Mouse (Mus musculus) thymus, adult 2 months (tissue): Measurements from ENCODE around the gene Gosr2. TPM values are rescaled to one million over a fixed set of nuclear protein-coding genes. Genes with fewer than 3 reads are reported as not detected.

Experiments used
- DNase-seq: peaks from one replicate; pipeline ENCODE4 v3.0.0; 2021
- H3K27ac ChIP-seq: fragments of 200-500 bp; 2 replicates; pipeline ENCODE4 v1.5.1; 2012; ENCODE audit warnings: low read length, control low read depth; ENCODE audit not compliant: control insufficient read depth, insufficient read depth
- H3K27me3 ChIP-seq: fragments of 200-500 bp; 2 replicates; pipeline ENCODE4 v1.6.1; 2012; ENCODE audit warnings: mild to moderate bottlenecking, low read length, moderate library complexity, mixed read lengths; ENCODE audit not compliant: control insufficient read depth, insufficient read depth
- H3K36me3 ChIP-seq: fragments of 200-500 bp; 2 replicates; pipeline ENCODE4 v1.6.1; 2012; ENCODE audit warnings: mild to moderate bottlenecking, low read length, moderate library complexity; ENCODE audit not compliant: control insufficient read depth, insufficient read depth
- H3K4me1 ChIP-seq: fragments of 200-500 bp; replicated peaks from 2 replicates; pipeline ENCODE4 v1.6.1; 2012; ENCODE audit warnings: low read length; ENCODE audit not compliant: control insufficient read depth, insufficient read depth
- H3K4me3 ChIP-seq: fragments of 200-500 bp; 2 replicates; pipeline ENCODE4 v1.5.1; 2012; ENCODE audit warnings: mild to moderate bottlenecking, low read length, control low read depth, moderate library complexity; ENCODE audit not compliant: control insufficient read depth, insufficient read depth
- CTCF ChIP-seq: fragments of 200-500 bp; IDR thresholded peaks from 2 replicates; pipeline ENCODE4 v1.5.1; 2012; ENCODE audit warnings: mild to moderate bottlenecking, control low read depth, low read length, moderate library complexity, borderline replicate concordance; ENCODE audit not compliant: control insufficient read depth, poor library complexity, insufficient read depth; ENCODE audit errors: extremely low read depth
- POLR2A ChIP-seq: fragments of 200-500 bp; IDR thresholded peaks from 2 replicates; pipeline ENCODE4 v1.6.1; 2012; ENCODE audit warnings: mild to moderate bottlenecking, low read length, control low read depth, moderate library complexity; ENCODE audit not compliant: control insufficient read depth, poor library complexity, insufficient read depth; ENCODE audit errors: extremely low read depth
- WGBS: fragments of 180-500 bp; shearing (Covaris S2); methylation state at CpG from one replicate; pipeline ENCODE4 v1.1.7; 2018; 5-methylcytosine and 5-hydroxymethylcytosine counted together
- polyA plus RNA-seq: library from polyadenylated mRNA; depleted of rRNA; stranded (reverse); fragments of >200 nt; gene quantifications from 2 replicates; pipeline ENCODE4 v1.2.3, GENCODE M21; 2012

The Gosr2 gene
- polyA plus RNA-seq, 1 experiment = 99.8 TPM

GRCm38 (mm10) chr11:103643211-103643610 lies 54.5 kb downstream of the Gosr2 start:
- no peak for DNase-seq
- Histone ChIP-seq H3K4me3 (no peak overlapping the region), H3K4me1 (no peaks in the 10 kb centered on the region), H3K27me3 (no peaks in the 10 kb centered on the region; the same call in 1 of the 2 replicates), H3K27ac (no peak overlapping the region), H3K36me3 (no peaks in the 10 kb centered on the region)
- no peak for TF ChIP-seq POLR2A
- TF ChIP-seq CTCF = no peak
- 66% methylated on average over 9 of the region's 9 CpGs for WGBS

- peak; percentile 33 for DNase-seq
- 4% methylated on average over 10 of the region's 10 CpGs for WGBS
- Histone ChIP-seq H3K27ac (no peak overlapping the region), H3K4me3 (no peak overlapping the region), H3K27me3 (no peaks in the 10 kb centered on the region; the same call in 1 of the 2 replicates), H3K4me1 (no peaks in the 10 kb centered on the region), H3K36me3 (no peaks in the 10 kb centered on the region)
- TF ChIP-seq CTCF (peak; percentile 45; the same call in 1 of the 2 replicates), POLR2A (no peak)
These were observed 58.2 kb downstream of the Gosr2 start for GRCm38 (mm10) chr11:103639407-103639946.

GRCm38 (mm10) chr11:103638790-103639189 lies 58.9 kb downstream of the Gosr2 start, which contains the start of gene Lyzl6:
Gene Lyzl6 (minus strand): TSS chr11:103638890.
- WGBS = 75% methylated on average over 3 of the region's 3 CpGs
- Histone ChIP-seq H3K4me3 (no peak within 1 kb of the TSS), H3K27me3 (no peaks in the 10 kb centered on the region; the same call in 1 of the 2 replicates), H3K27ac (no peak within 1 kb of the TSS), H3K36me3 (no peaks in the 10 kb centered on the region), H3K4me1 (no peaks in the 10 kb centered on the region)
- TF ChIP-seq POLR2A (no peak), CTCF (no peak)
- no peak for DNase-seq

DNA sequence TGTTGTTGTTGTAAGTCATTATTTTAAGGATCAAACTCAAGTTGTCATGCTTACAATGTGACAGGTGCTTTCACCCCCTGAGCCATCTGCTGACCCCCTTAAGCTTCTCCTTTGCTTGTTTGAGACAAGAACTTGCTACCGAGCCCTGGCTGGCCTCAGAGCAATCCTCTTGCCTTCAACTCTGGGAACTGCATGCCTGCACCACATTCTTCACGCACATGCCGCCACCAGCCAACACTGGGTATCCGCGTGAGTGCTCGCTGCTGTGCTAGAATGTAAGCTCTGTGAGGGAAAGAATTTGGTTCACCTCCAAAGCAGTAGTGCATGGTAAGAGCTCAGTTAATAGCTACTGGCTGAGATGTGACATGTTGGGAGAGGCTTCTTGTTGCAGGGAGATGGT lies 61.4 kb downstream of the Gosr2 start:
- no peak for DNase-seq
- Histone ChIP-seq H3K4me1 (no peaks in the 10 kb centered on the region), H3K4me3 (no peak overlapping the region), H3K36me3 (no peaks in the 10 kb centered on the region), H3K27ac (no peak overlapping the region), H3K27me3 (no peaks in the 10 kb centered on the region; the same call in 1 of the 2 replicates)
- TF ChIP-seq POLR2A = no peak
- TF ChIP-seq CTCF = no peak
- WGBS = 82% methylated on average over 6 of the region's 6 CpGs

DNA sequence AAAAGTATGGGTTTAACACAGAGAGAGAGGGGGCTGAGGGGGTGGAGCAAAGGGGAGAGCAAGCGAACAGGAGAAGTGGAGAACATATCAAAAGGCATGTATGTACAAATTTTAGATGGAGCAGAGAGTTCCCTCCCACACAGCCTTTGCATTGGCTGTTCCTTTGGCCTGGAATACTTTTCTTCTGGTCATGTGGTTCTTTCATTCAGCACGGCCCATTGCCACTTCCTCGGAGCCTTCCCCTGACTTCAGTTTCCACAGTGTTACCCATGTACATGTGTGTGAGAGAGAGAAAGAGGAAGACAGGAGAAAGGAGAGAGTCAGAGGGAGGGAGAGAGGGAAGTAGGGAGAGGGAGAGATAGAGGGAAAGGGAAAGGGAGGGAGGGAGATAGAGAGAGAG lies 62.2 kb downstream of the Gosr2 start:
- Histone ChIP-seq H3K4me1 (no peaks in the 10 kb centered on the region), H3K36me3 (no peaks in the 10 kb centered on the region), H3K27ac (no peak overlapping the region), H3K27me3 (no peaks in the 10 kb centered on the region; the same call in 1 of the 2 replicates), H3K4me3 (no peak overlapping the region)
- TF ChIP-seq POLR2A (no peak), CTCF (no peak)
- 55% methylated on average over 3 of the region's 3 CpGs for WGBS
- DNase-seq = no peak

DNA sequence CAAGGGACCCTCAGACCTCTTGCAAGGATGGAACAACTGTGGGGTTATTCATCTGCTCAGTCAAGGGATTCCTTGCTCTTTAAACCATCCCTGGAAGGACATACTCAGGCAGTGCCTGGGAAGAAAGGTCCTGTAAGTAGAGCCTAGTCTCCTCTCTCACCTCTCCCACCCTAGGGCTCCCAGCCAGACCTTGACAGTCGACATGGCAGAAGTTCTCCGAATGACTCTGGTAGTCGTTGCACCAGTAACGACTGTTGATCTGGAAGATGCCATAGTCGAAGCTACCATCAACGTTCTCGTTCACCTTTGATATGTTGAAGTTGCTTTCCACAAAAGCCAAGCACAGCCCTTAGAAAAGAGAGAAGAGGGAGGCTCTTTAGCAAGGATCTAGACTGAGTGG lies 62.9 kb downstream of the Gosr2 start:
- H3K4me3 ChIP-seq = no peak overlapping the region
- H3K4me1 ChIP-seq = no peaks in the 10 kb centered on the region
- no peak for TF ChIP-seq POLR2A
- no peak for TF ChIP-seq CTCF
- no peak for DNase-seq
- no peak overlapping the region for H3K27ac ChIP-seq
- no peaks in the 10 kb centered on the region for H3K36me3 ChIP-seq
- H3K27me3 ChIP-seq = no peaks in the 10 kb centered on the region; the same call in 1 of the 2 replicates
- WGBS = 91% methylated on average over 7 of the region's 7 CpGs
